Mouse (Mus musculus) R1 (cell line): ENCODE results near the gene Tha1.

Source experiments
- DNase-seq: peaks from one replicate; pipeline ENCODE4 v3.0.0-alpha.2; 2018; ENCODE audit warnings: low read depth, low spot score

Tha1 gene

DNA sequence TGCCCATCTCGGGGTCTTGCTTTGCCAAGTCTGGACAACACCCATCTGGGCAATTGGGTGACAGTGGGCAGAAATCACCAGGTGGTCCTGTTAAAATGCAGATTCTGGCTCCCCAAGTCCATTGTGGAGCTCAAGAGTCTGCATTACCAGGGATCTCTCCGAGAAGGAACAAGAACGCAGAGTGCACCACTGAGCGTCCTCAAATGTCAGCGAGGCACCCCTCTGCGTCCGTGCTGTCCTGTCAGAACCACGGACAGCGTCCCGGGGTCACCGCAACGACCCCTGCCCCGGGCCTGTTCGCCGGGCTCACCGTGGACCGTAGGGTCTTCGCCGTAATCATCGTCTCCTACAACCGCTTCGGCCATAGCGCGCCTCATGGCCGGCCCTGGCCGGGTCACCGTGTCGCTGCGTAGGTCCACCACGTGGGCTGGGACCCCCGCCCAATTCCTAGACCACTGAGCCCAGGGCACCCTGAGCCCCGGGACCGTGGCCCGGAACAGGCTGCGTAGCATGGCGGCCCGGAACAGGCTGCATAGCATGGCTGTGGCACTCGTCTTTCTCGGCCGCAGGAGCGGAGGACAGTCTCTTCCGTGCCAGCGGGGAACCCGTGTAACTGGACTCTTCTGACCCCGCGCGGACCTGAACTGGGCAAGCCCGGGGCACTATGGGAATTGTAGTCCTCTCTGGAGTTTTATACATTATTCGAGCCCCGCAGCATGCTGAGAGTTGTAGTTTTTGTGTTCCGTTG, at the start of gene Tha1:
TSS of gene Tha1 (minus strand) at position 621 of the 748 bp plus-strand sequence.
- no peak for DNase-seq

- DNase-seq, result no peak
Measured at GRCm38 (mm10) chr11:117919211-117919610, 45.9 kb upstream of the Tha1 start.

GRCm38 (mm10) chr11:117918541-117918940, 45.3 kb upstream of the Tha1 start:
- DNase-seq, result no peak

GRCm38 (mm10) chr11:117915837-117916236, 42.6 kb upstream of the Tha1 start:
- DNase-seq, result peak; percentile 63

DNA sequence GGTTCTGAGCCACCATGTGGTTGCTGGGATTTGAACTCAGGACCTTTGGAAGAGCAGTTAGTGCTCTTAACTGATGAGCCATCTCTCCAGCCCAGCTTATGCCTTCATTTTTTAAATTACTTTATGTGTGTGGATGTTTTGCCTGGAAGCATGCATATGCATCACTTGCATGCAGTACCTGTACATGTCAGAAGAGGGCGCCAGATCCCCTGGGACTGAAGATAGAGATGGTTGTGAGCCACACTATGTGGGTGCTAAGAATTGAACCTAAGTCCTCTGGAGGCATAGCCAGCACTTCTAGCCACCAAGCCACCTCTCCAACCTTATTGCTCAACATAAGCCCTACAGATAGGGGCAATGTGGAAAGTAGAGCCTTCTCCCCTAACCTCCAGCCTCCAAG, 42.1 kb upstream of the Tha1 start:
- peak; percentile 60 for DNase-seq

DNA sequence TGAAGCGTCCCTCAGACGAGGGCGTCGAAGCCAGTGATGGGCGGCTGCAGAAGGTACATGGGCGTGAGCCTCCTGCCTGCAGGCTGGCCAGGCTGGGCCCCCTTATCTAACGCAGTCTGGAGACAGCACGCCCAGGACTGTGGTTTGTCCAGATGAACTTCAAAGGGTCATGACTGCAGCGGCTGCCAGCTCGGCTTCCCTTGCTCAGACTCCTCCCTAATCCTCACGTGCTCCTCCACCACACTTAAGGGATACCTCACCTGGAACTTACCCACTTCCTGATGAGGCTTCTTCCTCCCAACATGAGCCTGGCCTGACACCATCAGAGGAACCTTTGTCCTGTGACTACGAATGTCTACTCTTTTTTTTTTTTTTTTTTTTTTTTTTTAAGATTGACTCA, 41.2 kb upstream of the Tha1 start:
- no peak for DNase-seq

DNA sequence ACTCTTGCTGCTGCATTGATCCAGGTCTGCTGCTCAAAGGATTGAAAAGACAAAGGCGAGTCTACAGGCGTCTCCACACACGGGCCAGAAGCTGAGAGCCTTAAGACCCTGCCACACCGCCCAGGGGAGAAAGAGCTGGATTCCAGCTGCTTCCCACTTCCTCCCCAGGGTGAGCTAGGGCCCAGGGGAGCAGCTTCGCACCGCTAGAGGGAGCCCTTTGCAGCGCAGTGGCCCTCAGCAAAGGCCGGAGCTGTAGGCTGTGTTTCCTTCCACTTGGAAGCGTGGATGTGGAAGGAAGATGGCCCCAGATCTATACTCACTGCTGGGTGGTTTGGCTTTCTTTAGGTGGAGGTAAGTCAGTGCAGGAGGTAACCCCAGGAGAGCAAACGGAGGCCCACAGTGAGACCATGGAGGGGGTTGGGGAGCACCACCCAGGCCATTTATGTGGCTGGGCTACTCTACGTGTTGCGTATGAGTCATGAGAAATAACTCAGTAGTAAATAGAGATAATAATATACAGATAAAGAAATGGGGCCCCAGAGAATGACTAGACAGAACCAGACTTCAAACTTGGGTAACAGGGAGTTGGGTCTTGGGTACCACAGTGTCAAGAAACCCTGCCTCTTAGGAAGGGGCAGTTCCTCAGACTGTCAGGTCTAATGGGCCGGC, 39.5 kb upstream of the Tha1 start:
- DNase-seq, result peak; percentile 81

GRCm38 (mm10) chr11:117909337-117909736, 36.1 kb upstream of the Tha1 start:
- no peak for DNase-seq

DNA sequence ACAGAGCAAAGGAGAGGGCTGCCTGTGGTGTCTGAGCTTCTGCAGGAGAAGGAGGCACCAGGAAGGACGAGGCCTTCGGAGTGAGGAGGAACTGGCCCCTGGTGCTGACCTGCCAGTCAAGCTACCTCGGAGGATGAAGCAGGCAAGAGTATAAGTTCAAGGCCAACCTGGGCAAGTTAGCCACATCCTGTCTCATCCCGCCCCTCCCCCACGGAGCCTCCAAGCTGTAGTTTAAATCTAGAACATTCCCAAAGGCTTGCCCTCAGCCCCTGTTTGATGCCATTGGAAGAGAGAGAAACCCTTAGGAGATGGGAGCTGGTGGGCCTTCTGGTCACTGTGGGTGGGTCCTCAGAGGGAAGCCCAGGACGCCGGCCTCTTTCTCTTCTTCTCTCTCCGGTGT, 31.2 kb upstream of the Tha1 start:
- no peak for DNase-seq

DNA sequence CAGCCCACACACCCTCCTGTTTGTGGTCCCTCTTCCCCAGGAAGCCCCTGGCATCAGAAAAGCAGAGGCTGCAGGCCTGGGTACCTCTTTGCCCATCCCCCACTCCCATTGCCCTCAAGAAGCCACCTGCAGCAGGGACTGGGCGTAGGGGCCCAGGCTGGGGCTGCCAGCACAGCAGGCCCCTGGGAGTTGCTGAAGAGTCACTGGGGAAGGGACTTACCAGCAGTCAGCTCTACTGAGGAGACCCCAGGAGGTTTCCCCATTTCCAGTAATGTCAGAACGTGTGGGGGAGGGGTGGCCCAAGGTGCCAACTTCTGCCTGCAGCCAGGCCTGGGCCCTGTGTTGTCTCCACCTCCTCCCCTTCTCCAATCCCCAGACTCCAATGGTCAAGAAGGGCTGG, 29.0 kb upstream of the Tha1 start:
- DNase-seq, result no peak

GRCm38 (mm10) chr11:117896533-117896932, 23.3 kb upstream of the Tha1 start:
- no peak for DNase-seq

DNA sequence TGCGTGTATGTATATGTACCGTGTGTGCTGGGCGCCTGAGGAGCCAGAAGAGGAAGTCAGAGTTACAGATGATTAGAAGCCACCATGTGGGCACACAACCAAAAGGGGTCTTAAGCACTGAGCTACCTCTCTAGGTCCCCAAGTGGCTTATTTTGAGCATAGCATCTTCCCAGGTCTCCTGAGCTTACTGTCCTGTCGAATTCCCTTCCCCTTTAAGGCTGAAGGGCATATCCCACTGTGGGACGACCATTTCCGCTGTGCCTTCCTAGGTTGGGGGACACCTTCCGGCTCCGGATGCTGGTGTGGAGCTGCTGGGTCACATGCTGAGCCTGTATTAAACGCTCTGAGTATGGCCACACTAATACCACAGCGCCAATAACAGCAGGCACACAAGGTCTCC, 21.4 kb upstream of the Tha1 start:
- peak; percentile 69 for DNase-seq

DNA sequence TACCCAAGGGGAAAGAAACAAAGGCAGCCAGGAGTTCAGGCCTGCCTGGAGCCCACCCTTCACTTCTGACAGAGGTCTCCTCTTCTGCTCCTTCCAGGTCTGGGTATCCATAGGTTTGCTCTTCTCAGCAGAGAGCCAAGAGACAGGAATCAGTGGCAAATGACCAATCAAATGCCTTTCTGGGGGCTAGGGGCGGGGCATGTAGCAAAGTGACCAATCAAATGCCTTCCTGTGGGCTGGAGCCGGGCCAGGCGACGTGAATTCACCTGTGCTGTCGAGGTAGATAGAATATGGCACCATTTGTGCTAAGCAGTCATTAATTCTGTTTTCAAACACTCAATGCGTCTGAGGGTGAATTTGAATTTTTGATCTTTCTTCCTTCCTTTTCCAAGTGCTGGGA, 18.9 kb upstream of the Tha1 start:
- peak; percentile 85 for DNase-seq

- DNase-seq, result no peak
Measured at GRCm38 (mm10) chr11:117891581-117892175, 18.4 kb upstream of the Tha1 start.

GRCm38 (mm10) chr11:117890519-117891282, 17.4 kb upstream of the Tha1 start:
- DNase-seq, result no peak

- DNase-seq, result no peak
Measured at GRCm38 (mm10) chr11:117889887-117890340, 16.6 kb upstream of the Tha1 start.

DNA sequence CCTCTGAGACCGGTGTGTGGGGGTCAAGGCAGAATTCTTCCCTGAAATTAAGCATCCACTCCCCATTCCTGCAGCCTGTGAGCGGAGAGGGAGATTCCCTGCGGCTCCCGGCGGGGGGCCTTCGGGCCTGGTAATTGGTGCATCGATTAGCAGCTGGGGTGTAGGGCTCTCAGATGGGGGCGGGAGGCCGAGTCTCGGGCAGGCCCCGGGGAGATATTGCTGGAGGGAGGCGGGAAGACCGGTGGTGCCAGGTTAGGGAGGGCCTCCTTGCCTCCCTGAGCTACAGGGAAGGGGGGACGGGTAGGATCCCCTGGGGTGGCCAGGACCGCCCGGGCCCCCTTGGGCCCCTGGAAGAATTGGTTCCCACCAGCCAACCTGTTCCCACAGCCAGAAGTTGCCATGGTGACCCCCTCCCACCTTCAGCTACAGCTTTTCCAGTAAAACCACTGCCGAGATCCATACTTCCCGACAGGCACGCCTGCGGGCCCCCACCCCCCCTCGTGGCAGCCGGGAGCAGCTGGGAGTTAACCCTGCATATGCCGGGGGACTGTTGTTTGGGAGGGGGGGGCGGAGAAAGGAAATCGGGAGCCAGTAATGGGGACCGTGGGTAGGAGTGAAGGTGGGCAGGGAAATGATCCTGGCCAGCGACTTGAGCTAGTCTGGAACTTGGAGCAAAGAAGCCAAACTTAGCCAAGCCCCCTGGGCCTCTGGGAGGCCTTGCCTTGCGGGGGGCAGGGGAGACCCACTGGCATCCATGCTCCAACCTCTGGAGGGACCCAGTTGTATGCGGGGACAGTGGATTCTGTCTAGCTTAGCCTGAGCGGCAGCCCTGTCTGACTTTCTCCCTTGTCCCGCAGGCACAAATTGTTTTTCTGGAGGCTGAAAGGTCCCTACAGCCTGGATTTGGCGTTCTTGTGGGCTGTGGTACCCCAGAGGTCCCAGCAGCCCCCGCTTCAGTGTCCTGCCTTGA, 15.9 kb upstream of the Tha1 start:
- DNase-seq, result peak; percentile 90

DNA sequence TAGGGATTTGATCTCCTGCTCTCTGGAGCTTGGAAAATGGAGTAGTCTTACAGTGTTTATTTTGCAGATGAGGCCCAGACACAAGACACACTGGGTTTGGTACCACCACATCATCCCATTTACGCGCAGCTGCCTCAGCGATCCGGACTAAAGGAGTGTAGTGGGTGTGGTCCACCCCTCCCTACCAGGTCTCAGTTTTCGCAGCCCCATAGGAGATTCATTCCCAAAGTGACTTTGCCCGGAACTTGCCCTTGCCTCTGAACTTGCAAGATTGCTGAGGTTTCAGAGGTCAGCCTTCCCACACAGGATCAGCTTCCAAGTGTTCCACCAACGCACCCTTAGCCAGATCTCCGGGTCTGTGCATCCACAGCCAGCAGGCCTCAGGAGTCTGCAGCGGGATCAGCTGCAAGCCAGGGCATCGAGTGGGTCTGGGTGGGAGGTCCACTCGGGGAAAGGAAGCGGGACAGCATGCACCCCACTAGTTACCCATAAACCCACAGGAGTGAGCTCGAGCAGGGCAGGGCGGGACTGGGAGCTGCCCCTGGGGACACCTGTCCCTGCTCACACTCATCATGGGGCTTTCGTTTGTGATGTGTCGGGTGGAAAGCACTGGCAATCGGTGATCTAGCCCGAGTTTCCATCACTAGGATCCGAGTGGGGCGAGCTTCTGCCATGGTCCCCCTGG, 15.0 kb upstream of the Tha1 start:
- DNase-seq, result peak; percentile 88

GRCm38 (mm10) chr11:117886000-117886399, 12.7 kb upstream of the Tha1 start:
- DNase-seq, result no peak

- no peak for DNase-seq
Measured at GRCm38 (mm10) chr11:117882208-117882607, 8.9 kb upstream of the Tha1 start.
